Mouse (Mus musculus) G1E (cell line): Measurements from ENCODE around the gene Atp6v1b1. TPM values are rescaled to one million over a fixed set of nuclear protein-coding genes. Genes with fewer than 3 reads are reported as not detected.

ENCODE experiments used
- ATAC-seq: 2 replicates; pipeline ENCODE4 v1.8.0; 2016; ENCODE audit warnings: mild to moderate bottlenecking; ENCODE audit not compliant: insufficient number of reproducible peaks, poor library complexity, low FRiP score, severe bottlenecking; ENCODE audit errors: extremely low read depth
- DNase-seq: peaks from one replicate; pipeline ENCODE4 v3.0.0; 2012; ENCODE audit warnings: low spot score
- H3K27me3 ChIP-seq: 2 replicates; pipeline ENCODE4 v1.6.1; 2012; ENCODE audit warnings: mild to moderate bottlenecking, low read length, inconsistent platforms; ENCODE audit not compliant: insufficient read depth
- H3K36me3 ChIP-seq: replicated peaks from 2 replicates; pipeline ENCODE3; 2012; ENCODE audit warnings: mild to moderate bottlenecking, inconsistent platforms
- H3K4me1 ChIP-seq: 2 replicates; pipeline ENCODE4 v1.6.1; 2012; ENCODE audit warnings: low read depth, low read length, inconsistent platforms, mixed read lengths; ENCODE audit not compliant: insufficient read depth
- H3K4me3 ChIP-seq: 2 replicates; pipeline ENCODE4 v1.5.1; 2012; ENCODE audit warnings: low read depth, mild to moderate bottlenecking, inconsistent platforms, low read length, moderate library complexity, mixed read lengths
- H3K9me3 ChIP-seq: replicated peaks from 2 replicates; pipeline ENCODE4 v1.6.1; 2012; ENCODE audit warnings: inconsistent platforms
- CTCF ChIP-seq: IDR thresholded peaks from 2 replicates; pipeline ENCODE4 v1.5.1; 2012; ENCODE audit warnings: low read depth, low read length, inconsistent platforms, mixed read lengths
- GATA1 ChIP-seq: IDR thresholded peaks from 2 replicates; pipeline ENCODE4 v1.6.1; 2012; ENCODE audit warnings: borderline replicate concordance, low read length, inconsistent platforms, mixed read lengths
- GATA2 ChIP-seq: IDR thresholded peaks from 2 replicates; pipeline ENCODE4 v1.6.1; 2012; ENCODE audit warnings: low read depth, low read length, inconsistent platforms, borderline replicate concordance
- POLR2AphosphoS5 ChIP-seq: IDR thresholded peaks from 2 replicates; pipeline ENCODE4 v1.6.1; 2012; ENCODE audit warnings: low read depth, low read length, inconsistent platforms; ENCODE audit not compliant: insufficient replicate concordance
- TAL1 ChIP-seq: conservative IDR thresholded peaks from 2 replicates; pipeline ENCODE4 v1.6.1; 2012; ENCODE audit warnings: low read depth, low read length, inconsistent platforms, mixed read lengths
- polyA plus RNA-seq: library from polyadenylated mRNA; stranded (reverse); fragments of >175 nt; gene quantifications from 2 replicates; pipeline ENCODE4 v1.2.3, GENCODE M21; 2012
- total RNA-seq, 2 experiments: library from RNA; stranded (forward) in 1 of 2; stranded (reverse) in 1 of 2; fragments of 200-1000 nt in 1 of 2; fragments of >200 nt in 1 of 2; fragmentation: Nextera tagmentation in 1 of 2; gene quantifications; 2 replicates each; pipeline ENCODE4 v1.2.3; 2014 to 2017

Gene Atp6v1b1
- total and polyA plus RNA-seq, 3 experiments = 0.22 TPM; not detected in 2

GRCm38 (mm10) chr6:83737311-83737710, 5.5 kb upstream of the Atp6v1b1 start:
- Histone ChIP-seq H3K27me3 (peaks cover 14% of the 10 kb centered on the region), H3K4me3 (no peak overlapping the region), H3K9me3 (no peaks in the 10 kb centered on the region), H3K4me1 (no peaks in the 10 kb centered on the region), H3K36me3 (no peaks in the 10 kb centered on the region)
- ATAC-seq = no peak
- no peak for TF ChIP-seq GATA1
- TF ChIP-seq CTCF = no peak
- TF ChIP-seq GATA2 = no peak
- TF ChIP-seq TAL1 = no peak
- no peak for TF ChIP-seq POLR2AphosphoS5
- no peak for DNase-seq

GRCm38 (mm10) chr6:83738596-83738995, 4.2 kb upstream of the Atp6v1b1 start:
- Histone ChIP-seq H3K36me3 (no peaks in the 10 kb centered on the region), H3K4me1 (no peaks in the 10 kb centered on the region), H3K27me3 (peaks cover 19% of the 10 kb centered on the region), H3K4me3 (no peak overlapping the region), H3K9me3 (no peaks in the 10 kb centered on the region)
- ATAC-seq = no peak
- TF ChIP-seq GATA2 = no peak
- TF ChIP-seq CTCF = no peak
- TF ChIP-seq TAL1 = no peak
- TF ChIP-seq GATA1 = no peak
- DNase-seq = no peak

DNA sequence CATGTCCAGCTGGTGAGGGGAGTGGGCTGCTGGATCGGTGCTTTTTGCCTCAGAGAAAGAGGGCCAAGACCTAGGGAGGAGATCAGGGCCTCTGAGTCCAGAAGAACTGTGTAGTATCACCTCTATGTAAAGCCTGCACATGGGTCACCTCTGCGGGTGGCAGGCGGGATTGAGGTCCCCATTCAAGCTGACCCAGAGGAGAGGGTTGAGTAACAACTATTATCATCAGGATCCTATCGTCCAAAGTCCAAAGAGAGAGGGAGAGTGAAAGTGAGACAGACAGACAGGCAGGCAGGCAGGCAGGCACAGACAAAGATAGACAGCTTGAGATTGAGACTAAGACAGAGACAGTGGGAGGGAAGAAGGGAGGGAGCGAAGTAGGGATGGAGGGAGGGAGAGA, 422 bp downstream of the Atp6v1b1 start:
- DNase-seq = no peak
- TF ChIP-seq GATA2 (no peak), TAL1 (no peak), CTCF (no peak), POLR2AphosphoS5 (no peak), GATA1 (no peak)
- Histone ChIP-seq H3K4me3 (no peak overlapping the region), H3K9me3 (no peaks in the 10 kb centered on the region), H3K36me3 (no peaks in the 10 kb centered on the region), H3K4me1 (no peaks in the 10 kb centered on the region), H3K27me3 (peaks cover 27% of the 10 kb centered on the region)
- no peak for ATAC-seq

DNA sequence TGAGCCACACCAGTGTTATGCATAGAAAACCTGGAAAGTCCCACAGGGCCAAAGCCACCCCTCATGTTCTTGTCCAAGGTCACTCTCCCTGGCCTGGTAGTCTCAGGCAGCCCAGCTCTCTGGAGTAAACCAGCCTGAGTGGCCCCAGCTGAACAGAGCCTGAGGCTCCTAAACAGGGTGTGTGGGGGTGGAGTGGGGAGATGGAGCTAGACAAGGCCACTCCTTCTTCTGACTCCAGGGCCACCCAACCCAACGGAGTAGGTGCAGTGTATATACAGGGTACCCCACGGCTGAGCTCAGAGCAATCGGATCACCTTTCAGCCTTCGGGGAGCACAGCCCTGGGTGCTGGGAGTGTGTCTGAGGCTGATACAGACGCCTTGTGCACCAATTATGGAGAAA, 1.3 kb downstream of the Atp6v1b1 start:
- H3K4me3 ChIP-seq = no peak overlapping the region
- H3K4me1 ChIP-seq = no peaks in the 10 kb centered on the region
- no peaks in the 10 kb centered on the region for H3K36me3 ChIP-seq
- H3K9me3 ChIP-seq = no peaks in the 10 kb centered on the region
- no peak for DNase-seq
- peaks cover 31% of the 10 kb centered on the region for H3K27me3 ChIP-seq
- TF ChIP-seq GATA2 (no peak), POLR2AphosphoS5 (no peak), TAL1 (no peak), GATA1 (no peak), CTCF (no peak)
- ATAC-seq = no peak

GRCm38 (mm10) chr6:83744557-83744956, 1.8 kb downstream of the Atp6v1b1 start:
- Histone ChIP-seq H3K36me3 (no peaks in the 10 kb centered on the region), H3K9me3 (no peaks in the 10 kb centered on the region), H3K4me3 (no peak overlapping the region), H3K27me3 (peaks cover 34% of the 10 kb centered on the region), H3K4me1 (no peaks in the 10 kb centered on the region)
- DNase-seq (no peak), ATAC-seq (no peak)
- no peak for TF ChIP-seq POLR2AphosphoS5

- no peak for TF ChIP-seq TAL1
- TF ChIP-seq POLR2AphosphoS5 = no peak
- no peak for TF ChIP-seq GATA2
- TF ChIP-seq GATA1 = no peak
- TF ChIP-seq CTCF = no peak
- no peaks in the 10 kb centered on the region for H3K9me3 ChIP-seq
- no peak for ATAC-seq
- H3K36me3 ChIP-seq = no peaks in the 10 kb centered on the region
- H3K27me3 ChIP-seq = peaks cover 34% of the 10 kb centered on the region
- DNase-seq = no peak
- H3K4me1 ChIP-seq = 0 out of 2 replicates have a peak, but pooled peaks cover 3% of the 10 kb centered on the region
- no peak overlapping the region for H3K4me3 ChIP-seq
These were observed 2.7 kb downstream of the Atp6v1b1 start for GRCm38 (mm10) chr6:83745466-83745865.

DNA sequence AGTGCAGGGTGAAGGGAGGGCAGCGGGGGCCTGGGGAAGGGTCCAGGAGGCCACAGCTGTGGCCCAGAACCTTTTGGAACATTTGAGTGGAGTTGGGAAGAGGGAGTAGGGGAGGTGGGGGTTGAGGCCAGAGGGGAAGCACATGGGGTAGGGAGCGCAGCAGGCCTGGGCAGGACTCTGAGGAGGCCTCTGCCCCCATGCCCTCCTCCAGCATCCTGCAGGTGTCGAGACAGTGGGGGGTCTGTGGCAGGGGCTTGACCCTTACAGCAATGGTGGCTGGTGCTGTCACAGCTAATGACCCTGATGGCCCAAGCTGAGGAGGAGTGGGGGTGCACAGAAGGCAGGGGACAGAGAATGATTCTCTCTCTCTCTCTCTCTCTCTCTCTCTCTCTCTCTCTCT, 6.5 kb downstream of the Atp6v1b1 start:
- 0 out of 2 replicates have a peak, but pooled peaks cover 3% of the 10 kb centered on the region for H3K4me1 ChIP-seq
- ATAC-seq (no peak), DNase-seq (no peak)
- peaks cover 44% of the 10 kb centered on the region for H3K27me3 ChIP-seq
- no peaks in the 10 kb centered on the region for H3K9me3 ChIP-seq
- H3K36me3 ChIP-seq = no peaks in the 10 kb centered on the region
- no peak for TF ChIP-seq GATA2
- no peak for TF ChIP-seq TAL1
- no peak for TF ChIP-seq POLR2AphosphoS5
- no peak for TF ChIP-seq CTCF
- no peak for TF ChIP-seq GATA1
- H3K4me3 ChIP-seq = no peak overlapping the region
